Mouse (Mus musculus) gastrocnemius, postnatal 10 days (tissue): Measurements from ENCODE around the gene Tmem143. TPM values are rescaled to one million over a fixed set of nuclear protein-coding genes. Genes with fewer than 3 reads are reported as not detected.
"Not testable (repeated sequence)": the region's sequence is repeated elsewhere in the genome, so short reads cannot be mapped to it uniquely, and the experiment has no call there.

Source experiments
- DNase-seq: peaks from one replicate; pipeline ENCODE4 v3.0.0; 2021; ENCODE audit warnings: mixed read lengths
- long read RNA-seq, 2 experiments: library from polyadenylated mRNA; stranded (forward); transcript quantifications; one replicate each; pipeline ENCODE4 v2.0.0; 2021
- total RNA-seq, 2 experiments: library from RNA; stranded (reverse); gene quantifications; 2 replicates each; pipeline ENCODE4 v1.2.3; 2021

Tmem143 gene
- total RNA-seq = 10 to 100 TPM; 42.3 to 47.7 TPM
- long read RNA-seq, experiment 1, transcript Tmem143-203 (7 exons, 2,466 nt) = major isoform, 5 of 15 reads
- long read RNA-seq, experiment 1, partial matches to known transcripts = 5 of 15 reads
- long read RNA-seq, experiment 1, other reads (novel, unspliced or antisense) = 2 of 15 reads
- long read RNA-seq, experiment 2, transcript Tmem143-203 (7 exons, 2,466 nt) = minor isoform, 5 of 18 reads
- long read RNA-seq, experiment 2, transcript Tmem143-201 (8 exons, 2,297 nt) = major isoform, 9 of 18 reads
- long read RNA-seq, experiment 2, partial matches to known transcripts = 1 of 18 reads
- long read RNA-seq, experiment 2, other reads (novel, unspliced or antisense) = 3 of 18 reads

DNA sequence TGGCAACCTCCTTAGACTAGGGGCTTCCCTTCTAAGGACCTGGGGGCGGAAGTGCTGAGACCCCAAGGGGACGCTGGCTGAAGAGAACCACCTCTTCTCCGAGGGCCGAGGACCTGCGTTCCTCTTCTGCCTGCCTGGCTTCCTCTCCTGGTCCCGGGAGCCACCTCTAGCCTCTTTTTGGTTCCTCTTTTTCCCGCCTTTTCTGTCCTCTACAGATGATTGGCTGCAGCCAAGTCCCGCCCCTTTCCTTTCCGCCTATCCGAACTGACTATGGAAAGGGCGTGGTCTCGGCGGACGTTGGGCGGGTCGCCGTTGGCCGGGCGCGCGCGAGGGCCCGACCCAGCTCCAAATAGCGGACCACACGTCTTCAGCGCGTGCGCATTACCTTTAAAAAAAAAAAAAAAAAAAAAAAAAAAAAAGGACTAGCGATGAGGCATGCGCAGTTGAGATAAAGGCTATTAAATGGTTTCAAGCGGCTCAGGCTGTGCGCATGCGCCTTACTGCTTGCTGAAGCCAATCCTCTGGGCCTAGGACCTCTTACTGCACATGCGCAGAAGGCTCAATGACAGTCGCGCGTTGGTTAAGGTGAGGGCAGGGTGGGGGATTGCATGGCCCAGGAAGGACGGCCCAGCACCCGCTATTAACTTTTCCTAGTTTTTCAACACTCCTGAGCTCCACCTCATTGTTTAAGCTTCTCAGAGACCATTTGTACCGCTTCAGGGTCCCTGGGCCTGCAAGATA is at the start of gene Tmem143, which contains the start of gene Syngr4:
Tmem143 (plus strand) TSS at position 425 of the 741 bp plus-strand sequence.
Syngr4 (minus strand) TSS at position 198 of the 741 bp plus-strand sequence.
- DNase-seq = peak; percentile 95

GRCm38 (mm10) chr7:45848447-45849027 is 48.2 kb upstream of the Tmem143 start:
- no peak for DNase-seq

GRCm38 (mm10) chr7:45850661-45851060 is 46.1 kb upstream of the Tmem143 start:
- DNase-seq = no peak

GRCm38 (mm10) chr7:45853089-45853488 is 43.7 kb upstream of the Tmem143 start:
- no peak for DNase-seq

- no peak for DNase-seq
Observed at GRCm38 (mm10) chr7:45856950-45857901, 39.5 kb upstream of the Tmem143 start.

- no peak for DNase-seq
Observed at GRCm38 (mm10) chr7:45859008-45859407, 37.7 kb upstream of the Tmem143 start.

- no peak for DNase-seq
Observed at GRCm38 (mm10) chr7:45862804-45863203, 33.9 kb upstream of the Tmem143 start.

DNA sequence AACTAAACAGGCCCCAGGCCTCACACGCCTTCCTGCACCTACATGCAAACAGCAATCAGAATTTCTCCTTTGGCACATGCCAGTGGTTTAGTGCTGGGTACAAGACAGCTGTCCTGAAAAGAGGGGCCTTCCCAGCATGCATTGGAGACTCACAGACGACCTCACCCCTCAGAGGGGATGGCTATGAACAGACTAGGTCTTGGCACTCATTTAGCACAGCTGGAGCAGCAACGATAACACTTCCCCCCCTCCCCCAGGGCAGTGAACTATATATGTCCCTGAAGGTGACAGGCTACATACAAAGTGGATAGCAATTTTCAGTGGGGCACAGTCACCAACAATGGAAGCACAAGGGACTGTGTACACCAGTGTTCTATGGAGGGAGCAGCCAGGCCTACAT is 32.3 kb upstream of the Tmem143 start:
- DNase-seq = no peak

- DNase-seq = peak; percentile 95
Observed at GRCm38 (mm10) chr7:45865925-45866910, 30.5 kb upstream of the Tmem143 start.

DNA sequence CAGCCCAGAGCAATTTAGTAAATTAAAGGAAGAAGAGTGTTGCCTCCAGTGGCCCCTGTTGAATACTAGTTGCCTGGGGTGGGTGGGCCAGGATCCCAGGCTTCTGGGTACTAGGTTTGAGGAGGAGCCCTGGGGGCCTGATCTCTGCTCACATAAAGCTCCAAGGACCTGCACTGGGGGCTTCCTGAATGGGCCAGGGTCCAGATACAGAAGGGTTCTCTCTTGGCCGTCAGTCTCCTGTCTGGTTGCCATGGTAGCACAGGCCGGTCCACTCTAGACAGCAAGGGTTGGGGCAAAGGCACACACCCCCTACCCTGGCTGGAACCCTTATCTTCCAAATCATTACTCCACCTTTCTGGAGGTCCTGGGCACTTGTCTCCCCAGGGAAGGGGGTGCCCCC is 28.9 kb upstream of the Tmem143 start:
- no peak for DNase-seq

DNA sequence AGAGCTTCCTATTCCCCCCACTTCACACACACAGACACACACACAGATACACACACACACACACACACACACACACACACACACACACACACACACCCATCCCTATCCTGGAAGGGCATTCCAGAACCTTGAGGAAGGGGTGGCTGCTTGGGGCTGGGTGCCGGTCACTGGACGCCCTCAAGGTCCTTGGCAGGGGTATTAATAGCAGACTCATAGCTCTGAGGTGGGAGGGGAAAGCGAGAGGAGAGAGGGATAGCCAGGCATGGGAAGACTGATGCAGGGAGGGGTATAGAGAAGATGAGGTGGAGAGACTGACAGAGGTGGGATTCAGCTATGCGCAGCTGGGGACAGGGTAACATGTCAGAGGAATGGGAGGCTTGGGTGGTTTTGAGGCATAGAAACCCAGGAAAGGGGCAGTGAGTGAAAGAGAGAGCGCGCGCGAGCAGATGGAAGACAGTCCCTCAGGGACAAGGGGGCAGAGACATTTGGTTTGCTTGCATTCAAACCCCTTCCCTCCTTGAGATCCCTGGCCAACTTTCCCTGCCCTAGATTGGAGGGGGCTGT is 27.6 kb upstream of the Tmem143 start:
- DNase-seq = no peak

DNA sequence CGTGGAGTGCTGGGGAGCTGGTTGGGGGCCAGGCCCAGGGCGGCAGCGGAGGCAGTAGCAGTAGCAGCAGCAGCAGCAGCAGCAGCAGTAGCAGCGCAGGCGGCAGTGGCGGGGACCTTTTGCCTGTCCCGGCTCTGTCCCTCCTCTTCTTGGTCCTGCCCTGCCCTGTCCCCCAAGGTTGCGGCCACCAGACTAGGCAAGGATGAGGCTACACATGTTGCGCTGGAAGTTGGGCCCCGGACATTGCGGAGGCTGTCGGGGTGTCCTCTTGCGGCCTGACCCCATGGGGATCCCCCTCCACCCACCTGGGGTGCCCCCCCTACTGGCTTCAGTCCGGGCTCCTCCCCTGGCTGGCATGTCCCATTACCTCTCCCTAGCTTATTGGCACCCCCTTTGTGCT is 27.0 kb upstream of the Tmem143 start:
- DNase-seq = peak; percentile 34

GRCm38 (mm10) chr7:45870282-45871058 is 26.3 kb upstream of the Tmem143 start:
- DNase-seq = no peak

DNA sequence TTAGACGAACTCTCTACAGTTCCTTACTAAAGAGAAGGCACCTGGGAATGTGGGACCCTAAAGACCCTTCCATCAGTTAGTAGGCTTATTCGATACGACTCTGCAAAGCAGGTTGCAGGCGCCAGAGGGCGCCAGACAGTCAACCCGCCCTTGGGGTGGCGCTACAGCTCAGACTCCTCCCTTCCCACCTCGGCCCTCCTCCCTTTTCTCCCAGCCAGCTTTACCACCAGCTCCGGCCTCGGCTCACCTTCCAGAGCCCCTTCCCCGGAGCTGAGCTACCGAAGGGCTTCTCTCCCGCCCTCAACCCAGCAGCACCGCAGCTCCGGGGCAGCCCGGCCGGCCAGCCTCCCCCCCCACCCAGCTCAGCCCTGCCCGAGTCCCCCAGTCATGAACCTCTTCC is 24.1 kb upstream of the Tmem143 start, which contains the start of gene Kdelr1:
Kdelr1 (plus strand) TSS at position 149 of the 400 bp plus-strand sequence.
- peak; percentile 90 for DNase-seq

DNA sequence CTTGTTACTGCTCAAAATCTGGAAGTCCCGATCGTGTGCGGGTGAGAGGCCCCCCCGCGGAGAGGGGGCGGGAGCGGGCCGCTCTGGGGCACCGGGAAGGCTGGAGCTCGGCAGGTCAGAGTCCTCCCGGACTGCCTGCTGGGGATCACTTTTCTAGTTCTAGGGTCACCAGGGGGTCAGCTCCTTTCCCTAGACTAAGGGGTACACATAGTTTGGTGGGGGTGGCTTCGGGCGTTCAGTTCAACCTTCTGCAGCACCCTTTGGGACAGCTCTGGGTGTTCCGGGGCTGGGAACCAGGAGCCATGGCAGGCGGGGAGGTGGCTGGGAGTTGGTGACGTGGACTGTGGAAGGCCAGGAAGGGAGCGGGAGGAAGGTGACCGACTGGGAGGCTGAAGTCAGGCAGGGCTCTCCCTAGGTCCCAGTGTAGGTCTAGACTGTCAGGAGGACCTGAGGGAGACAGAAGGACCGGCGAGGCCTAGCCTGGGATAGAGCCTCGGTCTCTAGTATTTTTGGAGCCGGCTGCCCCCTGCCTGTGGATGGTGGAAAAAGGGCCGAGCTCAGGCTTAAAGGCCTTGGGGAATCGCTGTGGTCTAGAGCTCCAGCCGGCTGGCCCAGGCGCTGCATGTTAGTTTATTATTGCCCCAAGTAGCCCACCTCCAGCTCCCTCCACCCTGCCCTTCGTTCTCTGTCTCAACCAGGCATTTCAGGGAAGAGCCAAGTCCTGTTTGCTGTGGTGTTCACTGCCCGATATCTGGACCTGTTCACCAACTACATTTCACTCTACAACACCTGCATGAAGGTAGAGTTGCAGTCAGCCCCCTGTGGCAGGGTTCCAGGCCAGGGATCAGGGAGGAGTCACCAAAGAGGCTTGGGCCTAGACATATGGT is 23.4 kb upstream of the Tmem143 start:
- peak; percentile 57 for DNase-seq

GRCm38 (mm10) chr7:45876895-45877294 is 19.8 kb upstream of the Tmem143 start:
- no peak for DNase-seq

GRCm38 (mm10) chr7:45878278-45878677 is 18.5 kb upstream of the Tmem143 start, which contains the start of gene Grin2d:
Grin2d (minus strand) TSS chr7:45878378.
- not testable (repeated sequence) for DNase-seq

- DNase-seq = no peak
Observed at GRCm38 (mm10) chr7:45880531-45880930, 16.2 kb upstream of the Tmem143 start.
